Mouse (Mus musculus) adrenal gland, adult 8-10 months (tissue): ENCODE measurements around the gene Atg13. TPM values are rescaled to one million over a fixed set of nuclear protein-coding genes. Genes with fewer than 3 reads are reported as not detected.

Source experiments
- DNase-seq: peaks from one replicate; pipeline ENCODE4 v3.0.0; 2022
- total RNA-seq, 4 experiments: library from RNA; stranded (reverse); gene quantifications; 2 replicates each; pipeline ENCODE4 v1.2.4; 2022

Atg13 gene
- total RNA-seq, 4 experiments from 2014 or later = 71.0 to 105 (median 72.1) TPM

DNA sequence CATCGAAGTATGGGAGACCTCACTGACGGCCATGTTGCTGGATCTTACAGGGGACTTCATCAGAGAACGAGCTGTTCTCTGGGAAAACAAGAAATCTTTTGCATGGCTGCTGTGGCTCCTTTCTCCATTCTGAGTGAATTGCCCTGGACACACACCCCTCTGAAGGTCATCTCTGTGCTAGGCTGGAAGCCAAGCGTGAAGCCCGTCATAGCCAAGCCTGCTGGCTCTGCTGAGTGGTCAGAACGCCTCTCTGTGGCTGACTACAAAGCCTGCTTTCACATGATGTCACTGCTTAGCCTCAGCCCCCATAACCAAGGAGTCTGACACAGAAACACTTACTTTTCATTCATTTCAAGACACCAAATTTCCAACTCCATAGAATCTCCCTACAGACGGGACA lies 20.9 kb downstream of the Atg13 start:
- DNase-seq = peak; percentile 85

DNA sequence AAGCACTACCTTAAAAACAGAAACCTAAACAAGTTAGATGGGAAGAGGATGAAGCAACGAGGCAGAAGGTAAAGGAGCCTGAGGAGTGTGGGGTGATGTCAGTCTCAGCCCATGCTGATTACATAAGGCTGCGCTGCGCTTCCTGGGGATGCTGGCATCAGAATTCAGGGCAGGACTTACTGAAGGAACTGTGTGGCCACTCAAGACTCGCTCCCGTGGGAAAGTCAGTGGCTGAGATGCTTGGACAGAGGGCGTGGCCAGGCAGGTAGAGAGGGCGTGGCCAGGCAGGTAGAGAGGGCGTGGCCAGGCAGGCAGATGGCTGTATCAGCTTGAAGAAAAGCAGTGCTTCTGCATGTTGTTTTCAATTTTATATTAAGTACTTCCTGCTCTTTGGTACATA lies 26.5 kb downstream of the Atg13 start:
- no peak for DNase-seq

DNA sequence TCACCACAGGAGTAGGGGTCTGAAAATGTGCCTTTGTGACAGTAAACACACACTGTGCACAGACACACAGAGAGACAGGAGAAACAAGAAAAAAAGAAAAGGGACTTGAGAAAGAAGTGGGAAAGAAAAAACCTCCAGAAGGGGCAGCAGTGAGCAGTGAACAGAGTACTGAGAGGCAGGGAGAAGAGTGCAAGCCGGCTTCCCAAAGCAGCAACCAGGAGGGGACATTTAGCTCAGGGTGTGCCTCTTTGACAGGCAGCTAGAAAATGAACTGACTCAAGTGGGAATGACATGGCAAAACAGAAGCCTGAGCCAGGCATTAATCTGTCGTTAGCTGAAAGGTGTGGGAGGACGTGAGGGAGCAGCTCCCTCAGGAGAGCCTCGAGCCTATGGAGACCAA lies 27.5 kb downstream of the Atg13 start:
- no peak for DNase-seq

DNA sequence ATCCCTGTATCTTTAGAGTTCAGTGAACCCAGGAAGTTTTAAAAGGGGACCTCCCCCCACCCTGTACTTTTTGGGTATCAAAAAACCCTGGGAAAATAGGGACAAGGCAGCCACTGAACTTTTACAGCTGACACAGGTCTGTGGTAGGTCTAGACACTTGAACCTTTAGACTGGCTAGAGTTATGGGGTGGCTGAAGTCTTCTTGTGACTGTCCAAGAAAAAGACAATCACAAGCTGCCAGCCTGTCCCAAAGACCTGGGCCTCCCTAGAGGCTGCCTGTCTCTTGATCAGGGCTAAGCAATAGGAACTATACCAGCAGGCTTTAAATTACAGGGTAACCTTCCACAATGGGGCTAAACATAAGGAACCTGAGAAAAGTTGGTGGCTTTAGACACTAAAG lies 33.4 kb downstream of the Atg13 start:
- DNase-seq = no peak

DNA sequence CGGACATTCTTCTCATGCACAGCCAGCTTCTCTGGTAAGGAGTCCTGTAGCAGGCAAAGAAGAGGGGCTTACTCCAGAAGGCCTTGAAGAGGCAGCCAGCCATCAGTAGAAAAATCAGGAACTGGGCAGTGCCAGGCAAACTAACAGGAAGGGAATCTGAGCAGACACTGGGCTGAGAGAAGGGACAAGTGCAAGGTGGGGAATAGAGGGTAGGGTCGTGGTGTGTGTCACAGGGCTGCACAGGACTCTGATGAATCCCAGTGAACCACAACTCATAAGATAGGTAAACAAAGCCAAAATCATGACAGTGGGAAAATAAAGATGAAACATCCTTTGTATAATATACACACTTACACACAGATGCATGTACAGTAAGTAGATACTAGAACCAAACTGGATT lies 34.0 kb downstream of the Atg13 start:
- DNase-seq = no peak

DNA sequence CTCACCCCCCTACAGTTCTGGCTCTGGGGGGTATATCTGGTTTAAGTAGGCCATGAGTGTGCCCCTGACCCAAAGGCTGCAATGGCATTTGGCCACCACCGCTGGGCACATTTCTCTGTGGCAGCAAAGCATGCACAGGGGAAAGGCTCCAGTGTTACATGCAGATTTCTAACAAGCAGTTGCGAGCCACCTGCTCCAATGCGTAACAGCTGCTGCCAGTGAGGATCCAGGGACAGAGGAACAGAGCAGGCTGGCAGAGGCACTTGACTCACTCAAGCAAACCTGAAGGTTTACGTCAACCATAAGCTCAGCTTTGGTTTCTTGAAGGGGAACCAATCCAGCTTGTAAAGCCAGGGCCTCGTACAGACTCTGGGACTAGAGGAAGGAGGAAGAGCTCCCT lies 35.5 kb downstream of the Atg13 start:
- DNase-seq = no peak

DNA sequence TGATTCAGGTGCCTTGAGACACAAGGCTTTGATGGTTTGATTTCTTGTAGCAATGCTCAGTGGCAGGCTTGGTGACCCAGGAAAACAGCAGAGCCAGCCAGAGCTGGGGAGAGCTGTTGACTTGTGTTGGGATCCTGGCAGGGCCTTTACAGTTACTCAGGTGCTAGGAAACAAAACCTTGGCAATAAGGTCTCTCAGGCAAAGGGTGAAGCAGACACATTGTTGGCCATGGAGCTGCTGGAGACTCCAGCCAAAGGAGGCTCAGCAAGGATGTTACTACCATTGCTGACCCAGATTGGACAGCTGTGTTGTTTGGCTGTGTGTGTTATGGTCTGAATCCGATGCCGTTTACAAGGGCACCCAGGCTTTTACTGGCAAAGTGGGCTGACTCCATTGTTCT lies 36.8 kb downstream of the Atg13 start:
- DNase-seq = no peak

DNA sequence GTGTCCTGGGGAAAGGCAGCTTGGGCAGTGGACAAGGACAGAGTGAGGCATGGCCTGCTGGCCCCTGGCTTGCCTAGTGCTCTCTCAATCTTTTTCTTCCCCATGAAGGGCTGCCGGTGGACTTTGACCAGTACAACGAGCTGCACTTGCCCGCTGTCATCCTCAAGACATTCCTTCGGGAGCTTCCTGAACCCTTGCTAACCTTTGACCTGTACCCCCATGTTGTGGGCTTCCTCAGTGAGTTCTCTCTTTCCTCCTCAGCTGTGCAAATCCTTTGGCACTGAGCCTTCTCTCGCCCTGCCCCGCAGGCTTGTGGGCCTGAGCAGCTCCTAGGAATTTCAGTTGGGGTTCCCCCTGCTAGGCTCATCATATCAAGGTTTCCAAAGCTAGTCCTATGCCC lies 40.3 kb downstream of the Atg13 start:
- DNase-seq = no peak

DNA sequence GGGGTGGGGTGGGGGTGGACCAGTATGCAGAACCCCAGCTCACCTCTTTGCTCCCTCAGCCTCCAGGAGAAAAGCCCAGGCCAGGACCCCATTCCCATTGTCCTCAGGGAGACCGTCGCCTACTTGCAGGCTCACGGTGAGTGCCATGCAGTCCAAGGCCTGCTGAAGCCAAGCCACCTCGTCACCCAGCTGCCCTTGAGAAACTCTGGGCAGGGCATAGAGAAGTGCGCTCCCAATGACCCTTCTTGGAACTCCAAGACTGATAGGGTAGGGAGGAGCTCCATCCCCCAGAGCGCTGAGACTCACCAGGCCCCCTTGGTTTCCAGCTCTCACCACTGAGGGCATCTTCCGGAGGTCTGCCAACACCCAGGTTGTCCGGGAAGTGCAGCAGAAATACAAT lies 41.0 kb downstream of the Atg13 start:
- DNase-seq = peak; percentile 39

DNA sequence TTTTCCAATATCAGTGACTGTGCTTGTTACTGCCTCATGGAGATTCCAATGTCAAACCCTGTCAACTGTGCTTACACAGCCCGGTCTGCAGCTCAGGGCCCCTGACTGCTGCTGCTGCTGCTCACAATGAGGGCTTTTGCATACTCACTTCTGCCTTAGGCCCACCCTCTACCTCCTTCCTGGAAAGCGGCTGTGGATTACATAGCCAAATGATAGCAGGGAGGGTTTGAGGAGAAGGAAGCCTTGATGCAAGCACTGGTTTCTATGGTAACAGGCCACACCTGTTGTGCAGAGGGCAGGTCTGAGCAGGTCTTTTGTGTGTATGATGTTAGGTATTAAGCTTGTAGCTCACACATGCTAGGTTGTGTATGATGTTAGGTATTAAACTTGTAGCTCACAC lies 42.6 kb downstream of the Atg13 start:
- no peak for DNase-seq

DNA sequence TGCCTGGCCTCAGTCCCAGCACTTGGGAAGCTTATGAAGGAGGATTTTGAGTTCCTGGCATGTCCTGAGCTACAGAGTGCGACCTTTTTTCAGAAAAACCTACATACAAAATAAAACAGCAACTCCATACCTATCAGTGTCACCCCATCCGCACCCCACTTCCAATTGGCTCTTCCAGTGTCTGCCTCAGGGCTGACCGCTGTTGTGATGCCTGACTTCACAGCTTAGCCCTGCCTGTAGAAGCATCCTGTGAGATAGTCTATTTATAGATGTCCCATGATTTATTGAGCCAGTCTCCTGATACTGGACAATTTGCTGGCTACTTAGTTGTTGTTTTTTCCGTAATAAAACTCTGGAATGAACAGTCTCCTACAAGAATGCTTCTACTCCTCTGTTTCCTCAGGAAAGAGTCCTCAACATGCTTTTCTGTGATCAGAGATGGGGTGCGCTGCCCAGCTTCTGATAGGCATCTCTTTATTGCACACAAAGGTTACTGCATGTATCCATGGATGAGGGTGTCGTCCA lies 43.9 kb downstream of the Atg13 start:
- no peak for DNase-seq

DNA sequence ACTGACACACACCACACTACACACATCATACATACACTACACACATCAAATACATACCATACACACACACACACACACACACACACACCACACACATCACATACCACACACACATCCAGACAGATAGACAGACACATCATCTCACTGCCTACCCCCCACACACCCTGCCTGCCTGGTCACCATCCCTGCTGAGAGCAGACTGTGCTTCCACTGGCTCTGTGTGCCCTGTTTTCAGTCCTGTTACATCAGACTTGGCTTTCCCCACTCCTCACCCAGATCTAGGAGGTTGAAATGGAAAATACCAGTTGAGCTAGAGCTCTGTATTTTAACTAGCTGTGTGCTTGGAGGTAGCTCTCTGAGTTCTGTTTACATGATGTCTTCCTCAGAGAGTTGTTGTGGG lies 45.6 kb downstream of the Atg13 start:
- no peak for DNase-seq

DNA sequence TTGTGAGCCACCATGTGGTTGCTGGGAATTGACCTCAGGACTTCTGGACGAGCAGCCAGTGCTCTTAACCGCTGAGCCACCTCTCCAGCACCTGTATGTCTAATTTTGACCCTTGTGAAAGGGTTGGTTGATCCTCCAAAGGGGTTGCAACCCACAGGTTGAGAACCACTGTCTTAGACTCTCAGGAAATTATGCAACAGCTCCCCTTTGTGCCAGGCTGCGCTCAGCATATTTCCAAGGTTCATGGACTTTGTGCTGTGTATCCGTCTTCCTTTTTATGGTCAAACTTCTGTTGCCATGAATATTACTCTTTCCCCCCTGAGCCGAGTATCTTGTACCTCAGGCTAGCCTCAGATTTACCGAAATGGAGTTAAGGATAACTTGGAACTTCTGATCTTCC lies 49.4 kb downstream of the Atg13 start:
- no peak for DNase-seq

DNA sequence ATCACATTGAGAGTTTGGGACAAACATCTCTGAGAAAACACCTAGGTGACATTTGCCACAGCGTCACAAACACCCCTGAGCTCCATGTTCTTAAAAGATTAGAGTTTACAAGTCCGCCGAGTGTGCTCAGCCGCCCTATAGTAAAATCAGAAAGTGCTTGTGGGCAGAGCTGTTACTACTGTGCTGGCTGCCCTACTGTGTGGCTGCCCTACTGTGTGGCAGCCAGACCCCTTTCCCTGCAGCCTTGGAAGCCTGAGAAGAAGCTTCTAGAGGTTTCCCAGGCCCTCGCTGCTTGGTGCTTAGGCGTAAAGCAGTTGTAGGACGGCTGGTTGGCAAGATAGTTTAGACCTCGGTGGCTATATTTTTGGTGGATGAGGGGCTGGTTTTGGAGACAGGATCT lies 50.7 kb downstream of the Atg13 start:
- no peak for DNase-seq

DNA sequence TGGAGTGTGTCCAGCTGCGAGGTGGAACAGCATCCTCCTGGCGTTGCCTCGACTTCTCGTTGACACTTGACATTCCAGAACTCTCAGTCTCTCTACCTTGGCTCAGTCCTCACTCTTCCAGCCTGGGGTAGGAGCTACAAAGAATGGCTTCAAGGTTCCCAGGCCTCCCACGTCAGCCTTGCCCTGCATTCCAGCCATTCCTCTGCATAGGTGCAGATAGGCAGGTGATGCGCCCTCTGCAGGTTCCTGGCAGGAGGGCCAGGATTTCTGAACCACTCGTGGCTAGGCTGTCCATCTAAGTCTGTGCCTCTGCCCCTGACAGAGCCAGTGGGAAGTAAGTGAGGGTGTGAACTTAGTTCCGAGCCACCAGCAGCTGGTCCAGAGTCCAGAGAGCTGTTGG lies 53.6 kb downstream of the Atg13 start:
- DNase-seq = no peak

DNA sequence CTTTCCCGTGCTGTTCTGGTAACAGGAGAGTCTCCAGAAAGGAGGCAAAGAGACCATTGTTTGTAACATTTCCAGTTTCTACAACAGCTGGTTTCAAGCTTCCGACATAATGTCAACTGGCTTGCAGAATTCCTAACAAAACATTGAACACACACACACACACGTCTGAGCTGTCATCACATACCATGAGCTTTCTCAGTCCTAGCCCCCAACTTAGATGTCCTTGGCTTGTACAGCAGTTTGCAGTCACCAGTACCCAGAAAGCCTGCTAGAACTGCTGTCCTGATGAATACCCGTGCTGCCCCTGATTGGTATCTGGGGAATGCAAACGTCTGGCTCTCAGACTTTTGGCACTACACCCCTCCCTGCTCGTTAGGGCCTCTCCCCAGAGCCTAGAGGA lies 54.5 kb downstream of the Atg13 start:
- no peak for DNase-seq

DNA sequence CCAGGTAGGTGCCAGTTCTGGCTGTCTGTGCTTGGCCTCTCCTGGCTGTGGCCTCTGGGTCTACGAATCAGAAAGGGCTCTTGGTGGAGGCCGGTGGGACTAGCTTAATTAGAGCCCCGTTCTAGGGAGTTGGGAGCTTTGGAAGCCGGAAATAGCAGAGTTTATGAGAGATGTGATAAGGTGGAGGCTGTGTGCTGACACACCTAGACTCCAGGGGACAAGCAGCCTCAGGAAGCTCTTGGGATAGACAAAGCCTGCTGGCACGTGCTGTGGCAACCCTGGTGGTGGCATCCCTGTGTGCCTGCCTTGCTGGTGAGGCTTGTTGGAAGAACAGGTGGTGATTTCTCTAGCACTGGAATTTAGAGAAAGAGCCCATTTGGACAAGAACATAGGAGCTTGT lies 55.0 kb downstream of the Atg13 start:
- no peak for DNase-seq

DNA sequence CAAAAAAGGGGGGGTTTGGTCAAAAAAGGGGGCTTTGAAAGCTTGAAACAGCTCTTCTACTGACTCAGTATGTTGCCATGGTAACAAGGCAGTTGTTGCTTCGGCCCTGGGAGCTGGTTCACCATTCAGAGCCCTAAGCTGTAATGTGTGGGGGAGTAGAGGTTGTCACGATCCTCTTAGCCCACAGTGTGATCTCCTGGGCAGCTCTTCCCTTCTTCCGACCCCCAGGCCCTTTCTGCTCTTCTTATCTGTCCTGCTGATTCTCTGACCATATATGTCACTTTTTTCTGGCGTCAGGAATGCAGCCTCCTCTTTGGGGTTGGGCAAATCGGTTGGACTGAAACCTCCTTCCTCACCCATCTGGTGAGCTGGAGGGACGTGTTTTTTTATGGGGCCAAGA lies 57.5 kb downstream of the Atg13 start:
- DNase-seq = no peak

DNA sequence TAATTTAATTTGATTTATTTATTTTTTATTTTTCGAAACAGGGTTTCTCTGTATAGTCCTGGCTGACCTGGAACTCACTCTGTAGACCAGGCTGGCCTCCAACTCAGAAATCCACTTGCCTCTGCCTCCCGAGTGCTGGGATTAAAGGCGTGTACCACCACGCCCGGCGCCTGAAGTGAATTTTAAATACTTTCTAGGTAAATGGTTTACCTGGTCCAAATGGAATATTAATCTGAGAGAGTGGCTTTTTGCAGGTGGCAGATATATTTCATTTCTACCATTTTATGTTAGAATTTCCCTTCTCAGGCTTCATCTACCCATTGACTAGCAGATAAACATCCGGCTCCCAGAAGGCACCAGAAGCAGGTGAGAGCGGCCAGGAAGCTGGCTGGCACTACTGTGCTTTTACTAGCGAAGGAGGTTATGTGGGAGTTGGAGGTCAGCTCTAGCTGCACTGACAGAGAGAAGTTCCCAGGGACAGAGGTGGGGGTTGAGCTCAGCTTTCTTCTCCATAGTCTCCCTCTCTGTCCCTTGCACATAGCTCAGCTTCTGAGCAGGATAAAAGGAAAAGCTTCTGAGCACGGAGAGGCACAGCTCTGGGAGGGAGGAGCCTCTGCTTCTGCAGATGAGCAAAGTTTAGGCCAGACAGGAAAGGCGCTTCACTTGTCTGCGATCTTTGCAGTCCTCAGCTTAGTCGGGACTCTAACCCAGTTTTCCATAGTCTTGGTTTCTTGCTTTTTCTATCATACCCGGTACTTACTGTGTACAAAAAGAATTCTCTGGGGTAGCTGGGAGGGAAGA lies 58.7 kb downstream of the Atg13 start:
- DNase-seq = no peak

DNA sequence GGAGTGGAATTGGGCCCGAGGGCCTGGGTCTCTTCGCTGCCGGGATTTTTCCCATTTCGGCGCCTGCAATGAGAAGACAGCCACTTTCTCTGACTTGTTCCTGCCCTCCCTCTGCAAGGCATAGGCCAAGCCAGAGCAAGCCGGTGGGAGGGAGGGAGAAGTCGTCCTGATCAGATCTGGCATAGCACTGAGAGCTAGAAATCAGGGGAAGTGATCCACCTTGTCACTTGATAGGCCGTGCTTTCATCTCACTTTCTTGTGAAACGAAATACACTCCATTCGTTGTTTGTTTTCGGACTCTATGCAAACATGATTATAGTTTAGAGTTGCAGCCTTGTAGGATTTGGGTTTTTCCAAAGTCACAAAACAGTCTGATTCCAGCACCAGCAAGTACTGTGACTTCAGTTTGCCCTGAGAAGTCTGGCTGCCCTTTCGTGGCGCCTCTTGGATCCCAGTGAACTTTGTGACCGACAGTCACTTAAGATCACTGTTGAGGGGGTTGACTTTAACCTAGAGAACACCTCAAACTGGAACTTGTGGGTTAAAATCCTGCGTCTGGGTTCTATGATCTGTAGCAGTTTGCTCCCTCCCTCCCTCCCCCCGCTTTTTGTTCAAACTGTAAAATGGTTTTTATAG lies 59.9 kb downstream of the Atg13 start:
- no peak for DNase-seq

DNA sequence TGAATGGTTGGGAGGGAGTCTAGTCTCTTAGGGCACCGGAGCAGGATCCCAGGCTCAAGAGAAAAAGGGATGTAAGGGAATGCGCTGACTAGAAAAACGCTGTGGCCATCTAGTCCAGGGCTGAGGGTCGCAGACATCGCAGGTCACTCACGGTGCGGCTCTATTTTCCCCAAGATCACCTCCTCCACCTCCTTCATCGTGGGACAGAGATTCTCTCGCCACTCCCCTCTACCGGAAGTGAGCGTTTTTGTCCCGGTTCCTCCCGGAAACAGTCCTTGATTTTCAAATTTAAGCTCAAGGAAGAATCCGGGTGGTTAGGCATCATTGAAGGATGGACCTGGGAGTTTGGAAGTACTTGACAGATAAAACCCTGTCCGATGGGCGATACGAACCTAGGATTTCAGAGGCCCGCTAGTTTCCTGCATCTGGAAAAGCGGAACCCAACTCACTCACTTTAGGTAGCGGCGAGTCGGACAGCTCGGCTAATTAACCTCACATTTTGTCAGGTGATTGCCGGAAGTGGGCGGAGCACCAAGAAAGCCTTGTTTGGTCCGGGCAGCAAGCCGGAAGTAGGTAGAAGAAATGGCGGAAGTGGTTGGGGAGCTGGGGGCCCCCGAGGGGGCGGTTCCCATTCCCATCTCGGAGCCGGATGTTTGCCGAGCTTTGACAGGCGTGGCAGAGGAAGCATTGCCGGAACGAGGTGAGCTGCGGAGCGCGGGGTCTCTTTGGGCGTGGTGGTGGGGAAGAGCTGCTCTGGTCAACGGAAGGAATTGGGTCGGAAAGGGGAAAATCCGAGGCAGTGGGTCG lies 60.6 kb downstream of the Atg13 start, which contains the start of the genes Zfp408 and Arhgap1:
TSS of gene Zfp408 (minus strand) at position 239 of the 807 bp plus-strand sequence.
TSS of gene Arhgap1 (plus strand) at position 308 of the 807 bp plus-strand sequence.
- peak; percentile 95 for DNase-seq

DNA sequence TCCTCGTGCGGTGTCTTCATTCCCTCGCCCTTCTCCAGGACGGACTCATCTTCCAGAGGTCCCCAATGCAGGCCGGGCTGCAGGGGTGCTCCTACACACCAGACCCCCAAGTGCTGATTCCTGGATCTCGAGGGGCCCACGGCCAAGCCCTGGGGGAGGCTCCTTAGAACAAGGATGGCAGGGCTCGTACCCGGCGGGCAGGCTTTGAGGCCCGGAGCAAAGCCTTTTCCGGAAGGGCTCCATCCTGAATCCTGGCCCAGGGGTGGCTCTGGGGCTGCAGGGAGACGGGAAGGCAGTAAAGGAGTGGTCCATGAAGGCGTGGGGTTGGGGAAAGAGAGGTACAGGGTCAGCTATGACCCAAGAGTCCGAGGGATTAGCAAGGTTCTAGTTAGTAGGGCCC lies 61.2 kb downstream of the Atg13 start:
- DNase-seq = no peak

DNA sequence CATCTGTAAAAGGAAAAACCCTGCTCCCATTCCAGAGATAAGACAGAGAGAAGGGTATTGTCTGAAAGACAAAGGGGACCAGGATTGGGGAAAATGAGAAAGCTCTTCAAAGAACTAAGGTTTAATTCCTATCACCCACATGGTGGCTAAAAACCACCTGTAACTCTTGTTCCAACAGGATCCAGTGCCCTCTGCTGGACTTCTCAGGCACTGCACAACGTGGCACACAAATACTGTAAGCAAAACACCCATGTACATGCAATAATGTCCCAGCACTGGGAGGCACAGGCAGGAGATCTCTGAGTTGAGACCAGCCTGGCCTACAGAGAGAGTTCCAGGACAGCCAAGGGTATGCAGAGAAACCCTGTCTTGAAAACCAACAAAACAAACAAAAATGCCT lies 63.6 kb downstream of the Atg13 start:
- no peak for DNase-seq
